Mouse (Mus musculus) testis, adult 2 months (tissue): Measurements from ENCODE around the gene Ppp6r1.

ENCODE experiments used
- CTCF ChIP-seq: fragments of 200-500 bp; IDR thresholded peaks from 2 replicates; pipeline ENCODE4 v1.5.1; 2012; ENCODE audit warnings: low read depth, mild to moderate bottlenecking, inconsistent platforms, low read length, moderate library complexity; ENCODE audit not compliant: control insufficient read depth, insufficient read depth, insufficient replicate concordance
- POLR2A ChIP-seq: fragments of 200-500 bp; IDR thresholded peaks from 2 replicates; pipeline ENCODE4 v1.6.1; 2012; ENCODE audit warnings: low read depth, mild to moderate bottlenecking, inconsistent platforms, low read length, moderate library complexity; ENCODE audit not compliant: control insufficient read depth

GRCm38 (mm10) chr7:4641956-4642355, 16.9 kb downstream of the Ppp6r1 start:
- TF ChIP-seq CTCF (no peak), POLR2A (no peak)
